Mouse (Mus musculus): ENCODE data around the gene Gm21987.
A peak's percentile ranks its signal among the peaks of the same experiment; 100 is the strongest.

Gene Gm21987

GRCm38 (mm10) chr16:38395060-38395730 is 48.4 kb downstream of the Gm21987 start:
- DNase-seq (ENCODE audit: low spot score): no peak

- DNase-seq (ENCODE audit: low spot score): peak; percentile 80
Observed at GRCm38 (mm10) chr16:38396155-38396554, 49.3 kb downstream of the Gm21987 start.

GRCm38 (mm10) chr16:38398266-38398665 is 51.4 kb downstream of the Gm21987 start:
- no peak for DNase-seq (ENCODE audit: low spot score)

- DNase-seq (ENCODE audit: low spot score): no peak
Observed at GRCm38 (mm10) chr16:38399076-38399475, 52.2 kb downstream of the Gm21987 start.

GRCm38 (mm10) chr16:38399531-38400231 is 52.8 kb downstream of the Gm21987 start:
- no peak for DNase-seq (ENCODE audit: low spot score)

GRCm38 (mm10) chr16:38400311-38400960 is 53.6 kb downstream of the Gm21987 start:
- DNase-seq (ENCODE audit: low spot score): no peak

- DNase-seq (ENCODE audit: low spot score): no peak
Observed at GRCm38 (mm10) chr16:38401468-38401867, 54.6 kb downstream of the Gm21987 start.

- no peak for DNase-seq (ENCODE audit: low spot score)
Observed at GRCm38 (mm10) chr16:38403639-38404038, 56.8 kb downstream of the Gm21987 start.

- DNase-seq (ENCODE audit: low spot score): no peak
Observed at GRCm38 (mm10) chr16:38406293-38406692, 59.5 kb downstream of the Gm21987 start.

- DNase-seq (ENCODE audit: low spot score): no peak
Observed at GRCm38 (mm10) chr16:38406708-38407107, 59.9 kb downstream of the Gm21987 start.

- DNase-seq (ENCODE audit: low spot score): no peak
Observed at GRCm38 (mm10) chr16:38407584-38407983, 60.7 kb downstream of the Gm21987 start.

- no peak for DNase-seq (ENCODE audit: low spot score)
Observed at GRCm38 (mm10) chr16:38408416-38408815, 61.6 kb downstream of the Gm21987 start.

All from adipocyte (in vitro differentiated cells).